Comparison of ENCODE assay signal across 17 mouse cellular contexts in genomic region chr3:11094138-11094537, GRCm38 (mm10).
DNase-seq lines count a peak whose midpoint lies in the region; ATAC-seq and TF ChIP-seq lines count a peak whose summit lies in the region.
"Had no signal": no experiment of that assay in that cellular context is flagged by ENCODE, and none has a peak within 500 bp of the region (broad histone marks: within the 10 kb centered on the region; RNA-seq: fewer than 3 reads in every experiment).

No protein-coding gene starts in this region.

- no peak overlapping the region for H3K4me2 ChIP-seq in stomach, postnatal 0 days (replicated peaks; ENCODE audit: low read depth)
- H3K4me2 ChIP-seq: heart, embryonic 15.5 days; liver, embryonic 13.5 days; neural tube, embryonic 13.5 days had no signal

- ATAC-seq in stomach, postnatal 0 days (ENCODE audit: low FRiP score, low TSS enrichment) = no peak
- ATAC-seq: CD4-positive, CD25-positive, alpha-beta regulatory T cell, adult 4 months; intestine, embryonic 16.5 days had no signal

- 70% methylated on average over 3 of the region's 3 CpGs for WGBS in stomach, postnatal 0 days

- no peaks in the 10 kb centered on the region for H3K9me3 ChIP-seq in stomach, postnatal 0 days (ENCODE audit: control insufficient read depth, low read length)
- H3K9me3 ChIP-seq: heart, embryonic 15.5 days; liver, embryonic 13.5 days; neural tube, embryonic 13.5 days had no signal

- TF ChIP-seq CTCF in layer of hippocampus, adult 2 months (conservative IDR thresholded peaks at IDR 0.05) = peak; percentile 74
- peak; percentile 17; the same call in 1 of the 2 replicates for TF ChIP-seq CTCF in stomach, postnatal 0 days (IDR thresholded peaks at IDR 0.05; ENCODE audit: low read depth)

- H3K4me1 ChIP-seq in stomach, postnatal 0 days (replicated peaks; ENCODE audit: control insufficient read depth, insufficient read depth) = no peaks in the 10 kb centered on the region
- H3K4me1 ChIP-seq: heart, embryonic 15.5 days; liver, embryonic 13.5 days; neural tube, embryonic 13.5 days had no signal

- peak in 1 of 2 experiments; percentile 20 for DNase-seq in layer of hippocampus, adult 2 months (ENCODE audit: low spot score in 2 of 2)
- DNase-seq in layer of hippocampus, postnatal 25 days (ENCODE audit: extremely low spot score in 1 of 2, low spot score in 1 of 2) = no peak
- peak; percentile 9 for DNase-seq in right cerebral cortex, adult 18-20 months
- DNase-seq in right cerebral cortex, postnatal 25 days = no peak
- DNase-seq in R1 (ENCODE audit: low read depth, low spot score) = peak; percentile 58
- DNase-seq in stomach, postnatal 0 days (ENCODE audit: low spot score) = no peak
- no peak for DNase-seq in kidney, postnatal 4 days
- DNase-seq: adrenal gland, postnatal 25 days; cerebellum, postnatal 36 days; heart, adult 18-20 months; kidney, postnatal 10 days; liver, embryonic 13.5 days; thymus, postnatal 36 days had no signal

- H3K4me3 ChIP-seq in layer of hippocampus, adult 2 months = no peak overlapping the region
- H3K4me3 ChIP-seq in stomach, postnatal 0 days (ENCODE audit: low read depth, low read length) = no peak overlapping the region
- H3K4me3 ChIP-seq: heart, embryonic 15.5 days; liver, embryonic 13.5 days; neural tube, embryonic 13.5 days had no signal

- TF ChIP-seq EP300 in stomach, postnatal 0 days (optimal IDR thresholded peaks at IDR 0.05) = no peak

- H3K36me3 ChIP-seq in stomach, postnatal 0 days (ENCODE audit: control insufficient read depth, insufficient read depth, low read length) = no peaks in the 10 kb centered on the region
- H3K36me3 ChIP-seq: heart, embryonic 15.5 days; liver, embryonic 13.5 days; neural tube, embryonic 13.5 days had no signal

- no peaks in the 10 kb centered on the region for H3K27me3 ChIP-seq in stomach, postnatal 0 days (ENCODE audit: control insufficient read depth, insufficient read depth, low read length)
- H3K27me3 ChIP-seq: heart, embryonic 15.5 days; liver, embryonic 13.5 days; neural tube, embryonic 13.5 days had no signal

- no peak overlapping the region for H3K27ac ChIP-seq in layer of hippocampus, adult 2 months
- no peak overlapping the region for H3K27ac ChIP-seq in stomach, postnatal 0 days (replicated peaks)
- H3K27ac ChIP-seq: heart, embryonic 15.5 days; liver, embryonic 13.5 days; neural tube, embryonic 13.5 days had no signal

- no peak overlapping the region for H3K9ac ChIP-seq in stomach, postnatal 0 days (ENCODE audit: low read length)
- H3K9ac ChIP-seq: heart, embryonic 15.5 days; liver, embryonic 13.5 days; neural tube, embryonic 13.5 days had no signal

Comparison
In these comparisons a context has a peak if more than half of its experiments do, and no peak if none do; other contexts are left out.
1. DNase-seq: peak in right cerebral cortex, adult 18-20 months (single experiment) and R1 (single experiment); none in layer of hippocampus, postnatal 25 days (0 of 2), right cerebral cortex, postnatal 25 days (single experiment), stomach, postnatal 0 days (single experiment) and kidney, postnatal 4 days (0 of 2).